Mouse (Mus musculus): ENCODE results near the gene Nodal. TPM values are rescaled to one million over a fixed set of nuclear protein-coding genes. Genes with fewer than 3 reads are reported as not detected.

The Nodal gene
- polyA plus RNA-seq, 1 experiment, result 4.3 TPM

DNA sequence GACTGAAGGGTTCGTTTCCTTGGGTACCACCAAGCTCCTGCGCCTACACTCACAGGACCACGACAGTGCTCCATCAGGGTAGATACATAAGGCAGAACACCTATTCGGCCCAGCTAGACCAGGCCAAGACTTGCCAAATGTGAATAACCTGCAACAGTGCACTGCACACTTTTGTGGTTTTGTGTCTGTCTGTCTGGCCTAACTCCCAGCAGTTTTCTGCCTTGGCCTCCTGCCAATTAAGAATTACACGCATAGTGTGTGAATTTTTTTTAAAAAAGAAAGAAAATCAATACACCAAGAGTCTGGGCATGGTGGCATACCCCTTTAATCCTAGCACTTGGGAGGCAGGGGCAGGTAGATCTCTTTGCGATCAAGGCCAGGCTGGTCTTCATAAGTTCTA lies 10.2 kb downstream of the Nodal start:
- 61% methylated on average over 6 of the region's 6 CpGs for WGBS
- Histone ChIP-seq H3K4me1 (ENCODE audit: control insufficient read depth, insufficient read depth, low read length) (no peaks in the 10 kb centered on the region), H3K27ac (ENCODE audit: control insufficient read depth, insufficient read depth, low read depth, low read length, poor library complexity) (no peak overlapping the region), H3K4me3 (replicated peaks; ENCODE audit: control insufficient read depth, low read depth, low read length) (no peak overlapping the region)
- TF ChIP-seq CTCF (IDR thresholded peaks at IDR 0.05; ENCODE audit: control insufficient read depth, insufficient read depth, low read length) (no peak), POLR2A (IDR thresholded peaks at IDR 0.05; ENCODE audit: borderline replicate concordance, control insufficient read depth, low read depth, low read length) (no peak)

DNA sequence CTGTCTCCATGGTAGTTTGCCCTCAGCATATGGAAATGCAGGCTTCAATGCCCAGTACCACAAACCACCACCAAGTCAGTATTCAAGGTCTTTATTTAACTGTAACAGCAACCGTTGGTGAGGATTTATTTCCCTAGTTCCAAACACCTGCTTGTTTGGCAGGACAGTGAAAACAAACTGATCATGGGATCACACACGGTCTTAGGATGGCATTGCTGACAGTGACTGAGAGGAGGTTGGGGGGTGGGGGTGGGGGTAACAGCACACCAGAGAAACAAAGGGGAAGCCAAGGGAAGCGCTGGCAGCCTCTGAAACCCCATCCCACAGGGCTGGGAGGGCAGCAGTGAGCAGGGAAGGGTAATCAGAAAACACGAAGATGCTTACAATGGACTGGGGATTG lies 10.6 kb downstream of the Nodal start:
- no peaks in the 10 kb centered on the region for H3K4me1 ChIP-seq (ENCODE audit: control insufficient read depth, insufficient read depth, low read length)
- H3K27ac ChIP-seq (ENCODE audit: control insufficient read depth, insufficient read depth, low read depth, low read length, poor library complexity), result no peak overlapping the region
- WGBS, result 61% methylated on average over 4 of the region's 4 CpGs
- no peak overlapping the region for H3K4me3 ChIP-seq (replicated peaks; ENCODE audit: control insufficient read depth, low read depth, low read length)
- TF ChIP-seq CTCF (IDR thresholded peaks at IDR 0.05; ENCODE audit: control insufficient read depth, insufficient read depth, low read length), result no peak

DNA sequence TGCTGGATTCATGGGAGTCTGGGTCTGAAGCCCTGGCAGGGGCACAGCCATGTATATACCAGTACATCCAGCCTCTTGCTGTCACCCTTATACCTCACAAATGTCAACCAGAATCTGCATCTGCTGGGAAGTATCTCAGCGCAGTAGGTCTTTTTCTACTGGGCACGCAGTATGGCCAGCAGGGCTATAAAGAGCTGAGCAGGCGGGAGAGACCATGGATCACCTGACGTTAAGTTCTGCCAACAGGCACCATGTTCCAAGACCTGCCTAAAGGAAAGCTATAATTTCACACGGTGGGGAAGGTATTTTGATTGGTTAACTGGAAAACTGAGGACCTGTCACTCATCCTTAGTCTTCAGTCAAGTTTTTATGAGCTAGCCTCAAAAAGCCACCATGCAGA lies 11.3 kb downstream of the Nodal start:
- H3K4me1 ChIP-seq (ENCODE audit: control insufficient read depth, insufficient read depth, low read length), result no peaks in the 10 kb centered on the region
- no peak overlapping the region for H3K27ac ChIP-seq (ENCODE audit: control insufficient read depth, insufficient read depth, low read depth, low read length, poor library complexity)
- 87% methylated on average over 5 of the region's 5 CpGs for WGBS
- H3K4me3 ChIP-seq (replicated peaks; ENCODE audit: control insufficient read depth, low read depth, low read length), result no peak overlapping the region
- TF ChIP-seq POLR2A (IDR thresholded peaks at IDR 0.05; ENCODE audit: borderline replicate concordance, control insufficient read depth, low read depth, low read length) (no peak), CTCF (IDR thresholded peaks at IDR 0.05; ENCODE audit: control insufficient read depth, insufficient read depth, low read length) (no peak)

DNA sequence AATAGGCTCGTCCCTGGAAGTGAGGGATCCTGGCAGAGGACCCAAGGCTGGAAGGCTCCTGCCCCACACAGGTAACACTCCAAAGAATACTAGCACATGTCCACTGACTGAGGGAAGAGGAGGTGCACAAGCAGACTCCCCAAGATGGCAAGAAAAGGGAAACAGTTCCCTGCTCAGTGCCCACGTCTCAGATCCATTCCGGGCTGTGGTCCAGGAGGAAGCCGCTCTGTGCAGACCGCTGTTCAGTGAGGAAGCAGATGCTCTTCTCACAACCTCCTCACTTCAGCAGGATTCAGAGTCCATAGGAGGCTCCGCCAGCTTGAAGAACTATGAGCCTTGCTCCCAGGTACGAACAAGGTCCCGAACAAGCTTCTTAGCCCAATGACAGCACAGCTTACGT lies 13.6 kb downstream of the Nodal start:
- Histone ChIP-seq H3K27ac (ENCODE audit: control insufficient read depth, insufficient read depth, low read depth, low read length, poor library complexity) (no peak overlapping the region), H3K4me1 (ENCODE audit: control insufficient read depth, insufficient read depth, low read length) (no peaks in the 10 kb centered on the region), H3K4me3 (replicated peaks; ENCODE audit: control insufficient read depth, low read depth, low read length) (no peak overlapping the region)
- 89% methylated on average over 9 of the region's 9 CpGs for WGBS
- TF ChIP-seq CTCF (IDR thresholded peaks at IDR 0.05; ENCODE audit: control insufficient read depth, insufficient read depth, low read length), result no peak
- TF ChIP-seq POLR2A (IDR thresholded peaks at IDR 0.05; ENCODE audit: borderline replicate concordance, control insufficient read depth, low read depth, low read length), result no peak

DNA sequence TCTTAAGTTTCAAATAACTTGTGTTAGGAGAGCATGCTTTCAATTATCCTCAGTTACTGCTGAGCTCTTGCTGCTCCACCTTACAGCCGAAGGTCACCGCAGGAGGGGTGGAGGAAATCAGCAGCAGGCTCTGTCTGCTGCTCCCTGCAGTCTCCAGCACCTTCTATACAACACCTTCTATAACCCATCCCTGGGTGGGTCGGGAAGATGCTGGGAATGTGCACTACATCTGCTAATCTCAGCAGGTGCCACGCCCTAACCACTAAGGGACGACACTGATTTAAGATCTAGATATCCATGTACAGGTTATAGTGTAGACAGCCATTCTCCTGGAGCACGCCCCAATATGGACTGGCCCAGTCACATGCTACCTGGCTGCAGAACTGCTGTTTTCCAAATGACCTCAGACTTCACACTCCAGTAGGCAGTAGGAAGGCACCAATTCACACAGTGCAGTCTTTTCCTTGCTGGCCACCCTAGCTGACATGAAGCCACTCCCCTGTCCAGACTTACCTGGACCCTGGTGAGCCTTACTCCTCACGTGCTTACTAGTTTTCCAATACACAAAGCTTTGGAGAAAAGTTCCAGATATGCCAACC lies 22.5 kb downstream of the Nodal start:
- Histone ChIP-seq H3K4me1 (ENCODE audit: control insufficient read depth, insufficient read depth, low read length) (no peaks in the 10 kb centered on the region), H3K27ac (ENCODE audit: control insufficient read depth, insufficient read depth, low read depth, low read length, poor library complexity) (no peak overlapping the region), H3K4me3 (replicated peaks; ENCODE audit: control insufficient read depth, low read depth, low read length) (no peak overlapping the region)
- WGBS, result 83% methylated on average over 7 of the region's 7 CpGs
- TF ChIP-seq CTCF (IDR thresholded peaks at IDR 0.05; ENCODE audit: control insufficient read depth, insufficient read depth, low read length) (no peak), POLR2A (IDR thresholded peaks at IDR 0.05; ENCODE audit: borderline replicate concordance, control insufficient read depth, low read depth, low read length) (no peak)

DNA sequence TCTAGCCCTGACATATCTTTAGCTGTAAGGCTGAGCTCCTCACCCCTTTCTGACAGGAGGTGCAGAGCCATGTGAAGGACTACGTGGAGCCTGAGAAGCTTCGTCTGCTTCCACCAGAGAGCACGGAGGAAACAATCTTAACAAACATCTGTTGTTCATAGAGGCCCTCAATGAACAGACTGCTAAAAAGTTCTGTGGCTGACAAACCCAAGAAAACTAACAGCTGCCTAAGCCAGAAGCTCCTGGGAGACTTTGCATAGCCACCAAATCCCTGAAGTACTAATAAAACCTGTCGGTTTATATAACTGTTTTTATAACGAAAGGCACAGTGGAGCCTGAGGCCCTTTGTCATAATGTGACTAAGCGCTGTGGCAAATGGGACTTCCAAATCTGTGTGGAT lies 25.7 kb downstream of the Nodal start:
- TF ChIP-seq CTCF (IDR thresholded peaks at IDR 0.05; ENCODE audit: control insufficient read depth, insufficient read depth, low read length) (no peak), POLR2A (IDR thresholded peaks at IDR 0.05; ENCODE audit: borderline replicate concordance, control insufficient read depth, low read depth, low read length) (no peak)
- no peak overlapping the region for H3K4me3 ChIP-seq (replicated peaks; ENCODE audit: control insufficient read depth, low read depth, low read length)
- WGBS, result 65% methylated on average over 6 of the region's 6 CpGs
- no peaks in the 10 kb centered on the region for H3K4me1 ChIP-seq (ENCODE audit: control insufficient read depth, insufficient read depth, low read length)
- H3K27ac ChIP-seq (ENCODE audit: control insufficient read depth, insufficient read depth, low read depth, low read length, poor library complexity), result no peak overlapping the region

DNA sequence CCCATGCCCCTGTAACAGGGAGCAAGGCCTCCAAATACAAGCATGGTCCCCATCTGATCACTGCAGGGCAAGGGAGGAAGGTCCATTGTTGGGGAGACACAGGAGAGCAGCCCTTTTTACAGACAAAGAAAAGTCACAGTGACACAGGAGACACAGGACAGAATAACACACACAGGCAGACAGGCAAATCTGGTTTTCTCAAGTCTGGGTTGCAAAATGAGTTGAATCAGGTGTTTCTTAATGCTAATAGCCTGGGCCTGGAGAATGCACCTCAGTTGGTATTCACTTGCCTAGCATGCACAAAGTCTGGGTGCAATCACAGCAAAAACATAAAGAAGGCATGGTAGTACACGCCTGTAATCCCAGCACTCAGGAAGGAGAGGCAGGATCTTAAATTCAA lies 26.1 kb downstream of the Nodal start:
- Histone ChIP-seq H3K27ac (ENCODE audit: control insufficient read depth, insufficient read depth, low read depth, low read length, poor library complexity) (no peak overlapping the region), H3K4me3 (replicated peaks; ENCODE audit: control insufficient read depth, low read depth, low read length) (no peak overlapping the region), H3K4me1 (ENCODE audit: control insufficient read depth, insufficient read depth, low read length) (no peaks in the 10 kb centered on the region)
- TF ChIP-seq POLR2A (IDR thresholded peaks at IDR 0.05; ENCODE audit: borderline replicate concordance, control insufficient read depth, low read depth, low read length) (no peak), CTCF (IDR thresholded peaks at IDR 0.05; ENCODE audit: control insufficient read depth, insufficient read depth, low read length) (no peak)
- WGBS, result 89% methylated on average over 1 of the region's 1 CpGs

DNA sequence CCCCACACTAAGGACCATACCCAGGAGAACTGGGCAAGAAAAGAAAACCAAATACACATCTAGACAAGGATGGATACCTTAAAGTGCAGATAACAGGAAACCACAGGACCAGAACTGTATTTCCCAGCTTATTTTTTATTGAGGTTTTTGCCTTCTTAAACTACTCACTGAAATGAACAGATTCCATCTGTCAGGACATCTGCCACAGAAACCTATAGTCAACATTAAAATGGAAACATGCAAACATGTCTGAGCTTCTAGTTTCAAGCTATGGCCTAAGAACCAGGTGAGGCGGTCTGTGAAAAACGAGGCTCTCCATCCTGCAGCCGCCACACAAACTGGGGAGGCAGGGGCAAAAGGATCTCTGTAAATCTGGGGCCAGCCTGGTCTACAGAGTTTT lies 27.2 kb downstream of the Nodal start:
- 83% methylated on average over 3 of the region's 3 CpGs for WGBS
- Histone ChIP-seq H3K4me1 (ENCODE audit: control insufficient read depth, insufficient read depth, low read length) (peaks cover 1% of the 10 kb centered on the region; the same call in 1 of the 2 replicates), H3K4me3 (replicated peaks; ENCODE audit: control insufficient read depth, low read depth, low read length) (no peak overlapping the region), H3K27ac (ENCODE audit: control insufficient read depth, insufficient read depth, low read depth, low read length, poor library complexity) (no peak overlapping the region)
- TF ChIP-seq POLR2A (IDR thresholded peaks at IDR 0.05; ENCODE audit: borderline replicate concordance, control insufficient read depth, low read depth, low read length) (no peak), CTCF (IDR thresholded peaks at IDR 0.05; ENCODE audit: control insufficient read depth, insufficient read depth, low read length) (no peak)
